Mouse (Mus musculus) cerebellum, adult 9-11 months (tissue): ENCODE results near the gene Msi2.

ENCODE experiments used
- DNase-seq: peaks from one replicate; pipeline ENCODE4 v3.0.0; 2022

Msi2 gene

DNA sequence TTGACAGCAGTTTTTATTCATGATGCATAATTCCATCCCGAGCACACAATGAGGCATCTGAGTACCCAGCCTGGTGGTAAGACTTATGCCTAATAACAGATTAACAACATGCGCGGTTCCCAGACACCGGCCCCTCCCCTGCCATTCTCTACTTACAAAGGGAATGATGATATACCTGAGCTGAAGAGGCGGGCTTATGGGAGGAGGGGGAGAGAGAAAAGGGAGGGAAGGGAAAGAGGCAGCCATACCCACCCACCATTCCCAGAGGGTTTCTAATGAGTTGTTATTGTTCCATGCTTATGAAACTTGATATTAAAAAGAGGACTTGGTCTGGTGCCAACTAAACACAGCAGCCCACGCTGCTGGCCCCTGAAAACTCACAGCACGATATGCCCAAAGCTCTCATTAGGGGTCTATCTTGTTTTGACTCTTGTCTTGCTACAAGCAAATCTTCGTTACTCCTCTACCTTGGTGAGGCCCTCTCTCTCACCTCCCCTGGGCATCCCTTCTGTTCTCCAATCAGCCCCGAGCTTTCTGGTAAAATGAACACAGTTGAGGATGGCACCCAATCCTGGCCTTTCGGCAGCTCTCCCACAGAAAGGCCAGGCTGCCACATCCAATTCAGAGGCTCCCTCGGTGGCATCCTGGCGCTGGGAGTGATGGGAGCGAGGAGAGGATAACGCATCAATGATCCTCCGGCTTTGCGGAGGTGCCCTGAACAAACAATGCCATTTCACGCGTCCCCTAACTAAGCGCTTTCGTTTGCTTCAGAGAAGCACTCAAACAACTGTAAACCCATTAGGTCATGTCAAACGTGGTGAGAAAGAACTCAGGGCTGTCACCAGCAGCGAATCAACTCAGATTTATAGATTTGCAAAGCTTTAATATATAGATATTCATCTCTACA, 286.7 kb downstream of the Msi2 start:
- DNase-seq, result no peak

- no peak for DNase-seq
These were observed 288.0 kb downstream of the Msi2 start for GRCm38 (mm10) chr11:88430292-88430691.

GRCm38 (mm10) chr11:88429680-88430079, 288.6 kb downstream of the Msi2 start:
- DNase-seq, result no peak

- DNase-seq, result no peak
These were observed 292.6 kb downstream of the Msi2 start for GRCm38 (mm10) chr11:88425631-88426101.

DNA sequence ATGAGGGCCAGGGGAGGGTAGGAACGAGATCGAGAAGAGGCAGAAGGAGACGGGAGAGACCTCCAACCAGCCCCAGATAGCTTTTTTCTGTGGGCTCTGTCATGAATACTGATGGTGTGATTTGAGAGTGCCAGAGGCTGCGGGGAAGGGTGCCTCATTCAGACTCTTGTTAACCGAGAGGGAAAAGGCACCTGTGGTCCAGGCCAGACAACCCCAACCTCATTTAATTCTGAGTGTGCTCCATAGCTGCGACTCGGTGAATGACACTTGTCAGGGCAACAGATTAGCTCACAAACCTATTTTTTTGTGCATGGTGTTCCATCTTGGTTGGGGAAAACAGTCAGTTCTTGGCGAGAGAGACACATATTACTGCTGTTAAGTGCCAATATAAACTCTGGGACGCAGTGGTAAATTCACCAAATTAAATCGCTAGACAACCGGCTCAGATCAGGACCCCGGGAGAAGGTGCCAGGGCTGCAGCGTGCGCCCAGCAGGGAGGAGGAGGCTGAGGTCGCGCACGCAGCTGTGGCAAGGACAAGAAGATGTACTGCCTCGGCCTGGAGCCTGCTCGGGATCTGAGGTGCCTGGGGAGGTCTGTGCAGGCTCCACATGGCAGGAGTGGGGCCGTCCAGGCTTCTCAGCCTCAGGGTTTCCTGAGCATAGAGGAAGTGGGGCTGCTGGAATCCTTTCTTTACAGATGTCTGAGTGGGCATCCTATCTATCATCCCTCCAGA, 294.1 kb downstream of the Msi2 start:
- DNase-seq, result no peak

GRCm38 (mm10) chr11:88421057-88421578, 297.2 kb downstream of the Msi2 start:
- no peak for DNase-seq

GRCm38 (mm10) chr11:88419657-88420366, 298.5 kb downstream of the Msi2 start:
- no peak for DNase-seq

DNA sequence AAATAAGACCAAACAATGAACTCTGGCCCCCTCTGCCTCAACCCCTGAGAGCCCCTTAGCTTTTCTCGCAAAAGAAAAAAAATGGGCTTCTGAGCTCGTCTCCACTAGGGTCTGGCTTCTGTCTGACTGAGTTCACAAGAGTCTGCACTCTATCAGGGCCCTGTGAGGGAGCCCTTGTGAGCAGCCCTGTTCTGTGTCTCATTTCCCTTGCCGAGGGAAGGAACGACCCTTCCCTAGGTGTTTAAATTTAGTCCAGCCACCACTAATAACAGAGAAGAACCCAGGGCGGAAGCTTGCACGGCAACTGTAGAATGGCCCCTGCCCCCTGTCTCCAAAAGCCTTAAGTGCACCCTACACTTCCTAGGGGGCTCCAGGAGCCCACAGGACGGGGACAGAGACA, 299.2 kb downstream of the Msi2 start:
- DNase-seq, result no peak

DNA sequence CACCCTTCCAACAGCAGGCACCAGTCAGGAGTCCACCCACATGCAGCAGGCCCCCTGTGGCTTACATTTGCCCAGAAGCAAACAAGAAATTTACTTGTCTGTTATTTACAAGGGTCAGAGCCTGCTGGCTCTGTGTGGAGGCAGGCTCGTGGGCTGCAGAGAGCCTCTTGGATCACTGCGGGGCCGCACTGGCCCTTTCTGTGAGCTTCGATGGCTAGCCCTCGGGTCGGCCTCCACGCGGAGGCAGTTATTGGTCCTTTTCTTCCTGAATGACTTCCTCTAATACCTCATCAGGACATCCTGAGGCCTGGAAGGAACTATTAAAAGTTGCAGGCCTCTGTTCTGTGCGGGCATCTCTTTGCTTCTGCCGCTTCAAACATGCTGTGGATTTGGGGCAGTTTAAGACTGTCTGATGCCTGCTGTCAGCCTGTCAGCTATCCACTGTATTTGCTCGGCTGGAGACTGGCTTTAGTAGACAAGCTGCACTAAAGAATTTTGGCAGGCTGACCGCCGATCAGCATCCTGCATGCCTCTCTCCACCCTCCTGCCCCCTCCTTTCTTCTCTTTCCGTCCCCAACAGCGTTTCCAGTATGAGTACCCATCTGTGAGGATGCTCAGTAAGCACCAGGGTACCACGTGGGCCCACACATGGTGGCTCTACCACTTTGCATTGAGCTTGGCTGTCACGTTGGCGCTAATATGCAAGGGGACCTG, 304.0 kb downstream of the Msi2 start:
- peak; percentile 76 for DNase-seq

DNA sequence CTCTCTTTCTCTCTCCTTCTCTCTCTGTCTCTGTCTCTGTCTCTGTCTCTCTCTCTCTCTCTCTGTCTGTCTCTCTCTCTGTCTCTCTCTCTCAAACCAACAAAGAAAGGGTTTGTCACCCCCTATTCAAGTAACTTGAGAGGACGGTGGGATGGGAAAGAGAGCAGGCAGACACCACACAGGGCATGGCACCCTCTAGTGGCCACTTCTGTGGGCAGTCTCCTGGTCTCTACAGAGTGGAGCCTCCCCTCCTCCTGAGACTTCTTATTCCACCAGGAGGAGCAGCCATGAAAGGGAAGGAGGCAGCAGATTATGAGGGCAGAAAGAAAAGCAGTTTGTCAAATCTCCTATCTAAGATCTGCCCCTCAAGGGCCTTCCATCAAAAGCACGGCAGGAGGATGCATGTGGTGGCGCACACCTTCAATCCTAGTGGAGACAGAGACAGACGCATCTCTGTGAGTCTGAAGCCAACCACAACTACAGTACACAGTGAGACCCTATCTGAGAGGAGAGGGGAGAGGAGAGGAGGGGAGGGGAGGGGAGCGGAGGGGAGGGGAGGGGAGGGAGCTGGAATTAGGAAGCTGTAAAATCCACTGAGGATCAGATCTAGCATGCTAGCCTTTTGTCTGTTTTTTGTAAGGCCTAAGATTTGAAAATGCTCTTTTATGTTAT, 305.8 kb downstream of the Msi2 start:
- peak; percentile 43 for DNase-seq

GRCm38 (mm10) chr11:88408305-88408704, 310.0 kb downstream of the Msi2 start:
- DNase-seq, result no peak

DNA sequence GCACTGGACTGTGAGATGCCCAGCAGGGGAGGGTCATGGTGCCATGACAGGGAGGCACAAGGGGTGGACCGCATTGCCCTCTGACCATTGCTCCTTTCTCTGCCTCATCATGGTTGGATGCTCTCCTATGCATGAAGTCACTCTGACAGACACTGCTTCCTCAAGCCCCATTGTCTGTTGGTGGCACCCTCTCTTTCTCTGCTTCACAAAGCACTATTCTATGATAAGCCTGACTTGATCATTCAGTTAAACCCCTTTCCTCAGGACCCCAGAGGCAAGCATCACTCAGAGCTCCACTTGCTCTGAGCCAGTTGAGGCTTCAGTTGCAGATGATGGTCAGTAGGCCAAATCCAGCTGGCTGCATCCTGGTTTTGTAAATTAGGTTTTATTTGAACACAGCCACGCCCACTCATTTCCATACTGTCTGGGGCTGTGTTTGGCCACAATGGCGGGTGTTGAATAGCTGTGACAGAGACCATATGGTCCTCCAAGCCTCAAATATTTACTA, 311.9 kb downstream of the Msi2 start:
- no peak for DNase-seq

DNA sequence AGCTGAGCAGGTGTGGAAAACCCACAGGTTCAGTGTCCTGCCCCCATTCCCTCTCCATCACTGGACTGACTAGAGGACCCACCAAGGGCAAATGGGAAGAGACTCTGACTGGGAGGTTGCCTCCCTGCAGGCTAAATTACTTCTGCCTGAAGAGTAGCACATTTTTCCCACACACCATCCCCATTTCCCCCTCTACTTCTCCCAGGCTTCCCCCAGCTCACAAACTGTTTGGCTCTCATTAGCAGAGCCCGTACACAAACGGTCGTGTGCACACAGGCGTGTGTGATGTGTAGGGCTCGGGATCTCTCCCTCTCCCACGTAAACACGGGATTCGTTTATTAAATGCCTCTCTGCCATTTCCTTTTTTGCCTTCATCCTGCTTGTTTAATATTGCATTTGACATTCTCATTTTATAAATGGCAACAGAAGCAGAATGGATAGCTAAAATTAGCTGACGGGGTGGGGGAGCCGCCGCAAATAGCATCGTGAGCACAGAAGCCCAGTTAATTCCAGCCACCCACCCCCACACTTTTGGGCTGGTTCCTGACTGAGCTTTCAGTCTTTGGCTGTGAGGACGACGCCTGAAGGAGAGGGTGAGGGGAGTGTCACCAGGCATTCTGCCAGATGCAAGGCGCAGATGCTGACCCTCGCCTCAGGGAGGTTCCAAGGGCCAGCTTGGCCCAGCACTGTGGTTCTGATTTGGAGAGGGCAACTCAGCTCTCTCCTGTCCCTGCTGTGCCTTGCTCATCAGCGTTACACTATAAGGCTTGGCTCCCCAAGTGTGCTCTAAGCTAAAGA, 313.3 kb downstream of the Msi2 start:
- peak; percentile 73 for DNase-seq

GRCm38 (mm10) chr11:88404247-88404677, 314.1 kb downstream of the Msi2 start:
- DNase-seq, result no peak

DNA sequence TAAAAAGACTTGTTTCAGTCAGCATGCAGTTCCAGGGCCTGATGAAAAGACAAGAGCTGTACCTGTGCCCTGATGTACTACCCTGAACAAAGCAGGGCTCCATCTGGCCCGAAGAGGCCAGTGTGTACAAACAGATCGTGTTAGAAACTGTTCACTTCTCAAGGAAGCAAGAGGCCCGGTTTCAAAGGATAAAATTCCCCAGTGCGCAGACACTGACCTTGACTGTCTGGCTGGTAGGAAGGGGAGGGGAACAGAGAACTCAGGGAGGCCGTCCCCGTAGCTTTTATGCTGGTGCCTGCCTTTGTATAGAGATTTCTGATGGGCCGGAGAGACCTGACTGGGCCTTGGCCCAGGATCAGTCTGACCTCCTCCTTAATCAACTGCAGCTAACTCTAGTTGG, 316.0 kb downstream of the Msi2 start:
- no peak for DNase-seq

- DNase-seq, result no peak
These were observed 317.0 kb downstream of the Msi2 start for GRCm38 (mm10) chr11:88401333-88401732.

- no peak for DNase-seq
These were observed 317.4 kb downstream of the Msi2 start for GRCm38 (mm10) chr11:88400926-88401325.

DNA sequence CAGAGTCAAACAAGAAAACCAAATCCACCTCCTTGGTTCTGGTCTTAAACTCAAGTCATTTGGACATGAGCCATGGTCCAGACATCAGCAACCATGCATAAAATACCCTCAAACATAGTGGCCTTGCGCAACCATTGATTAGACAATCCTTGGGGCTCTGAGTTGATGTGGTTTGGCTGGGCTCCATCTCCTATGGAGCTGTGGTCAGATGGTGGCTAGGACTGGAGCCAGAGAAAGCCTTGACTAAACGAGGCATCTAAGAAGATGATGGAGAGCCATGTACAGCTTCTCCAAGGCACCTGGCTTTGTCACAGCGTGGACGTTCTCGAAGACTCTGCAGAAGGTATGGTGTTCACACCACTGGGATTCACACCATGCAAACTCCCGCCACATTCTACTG, 318.1 kb downstream of the Msi2 start:
- peak; percentile 71 for DNase-seq

DNA sequence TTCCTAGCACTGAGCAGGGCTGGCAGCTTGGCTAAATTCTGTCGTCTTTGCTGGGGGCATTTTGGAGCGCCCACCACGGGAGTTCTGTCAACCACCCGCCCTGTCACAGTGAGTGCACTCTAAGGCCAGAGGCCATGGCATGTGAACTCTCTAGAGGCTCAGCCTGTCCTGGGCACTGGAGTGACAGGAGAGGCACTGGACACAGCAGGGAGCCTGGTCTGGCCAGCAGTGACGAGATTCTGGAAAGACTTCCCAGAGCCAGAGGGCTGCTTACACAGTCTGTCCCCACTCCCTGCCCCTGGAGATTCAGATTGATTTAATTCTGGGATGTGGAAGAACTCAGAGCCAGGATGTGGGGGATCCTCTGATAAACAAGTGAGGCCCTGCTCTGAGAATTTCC, 318.9 kb downstream of the Msi2 start:
- no peak for DNase-seq

DNA sequence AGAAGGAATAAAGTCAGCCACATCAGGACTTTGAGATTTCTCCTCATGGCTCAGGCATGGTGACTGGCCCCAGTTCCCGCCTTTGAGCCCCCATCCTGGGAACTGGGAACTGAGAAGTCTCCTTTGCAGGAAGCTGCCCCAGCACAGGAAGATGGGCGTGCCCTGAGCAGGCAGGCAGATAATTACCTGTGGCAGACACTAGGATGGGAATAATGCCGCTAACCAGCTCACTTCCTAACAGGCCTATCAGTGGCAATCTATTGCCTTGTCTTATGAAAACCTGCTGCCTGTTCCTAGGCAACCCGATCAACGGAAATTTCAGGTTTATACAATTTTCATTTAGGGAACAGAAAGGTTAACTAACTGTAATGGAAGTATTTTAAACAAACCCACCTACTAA, 319.3 kb downstream of the Msi2 start:
- DNase-seq, result no peak
